Mouse (Mus musculus) forebrain, postnatal 0 days (tissue): ENCODE results near the gene Hpse2. TPM values are rescaled to one million over a fixed set of nuclear protein-coding genes. Genes with fewer than 3 reads are reported as not detected.

ENCODE experiments used
- ATAC-seq: fragments of 200-750 bp; cut with Nextera tagmentation; 2 replicates; pipeline ENCODE4 v1.8.0; 2017; ENCODE audit warnings: mild to moderate bottlenecking, moderate library complexity
- DNase-seq: peaks from one replicate; pipeline ENCODE4 v3.0.0-alpha.2; 2015
- H3K27ac ChIP-seq: fragments of 300-500 bp; sonication (generic); 2 replicates; pipeline ENCODE4 v1.5.1; 2014; ENCODE audit warnings: low read depth, mild to moderate bottlenecking, antibody characterized with exemption, low read length, moderate library complexity, mixed read lengths
- H3K27me3 ChIP-seq: fragments of 300-500 bp; sonication (generic); 2 replicates; pipeline ENCODE4 v1.6.1; 2014; ENCODE audit warnings: mild to moderate bottlenecking, low read length, mixed read lengths; ENCODE audit not compliant: insufficient read depth
- H3K36me3 ChIP-seq: fragments of 300-500 bp; sonication (generic); 2 replicates; pipeline ENCODE4 v1.6.1; 2014; ENCODE audit warnings: mild to moderate bottlenecking, moderate library complexity; ENCODE audit not compliant: insufficient read depth
- H3K4me1 ChIP-seq: fragments of 300-500 bp; sonication (generic); 2 replicates; pipeline ENCODE4 v1.6.1; 2014; ENCODE audit warnings: antibody characterized with exemption; ENCODE audit not compliant: insufficient read depth
- H3K4me2 ChIP-seq: fragments of 300-500 bp; sonication (generic); 2 replicates; pipeline ENCODE4 v1.6.1; 2014; ENCODE audit warnings: low read depth, mild to moderate bottlenecking, moderate library complexity
- H3K4me3 ChIP-seq: fragments of 300-500 bp; sonication (generic); 2 replicates; pipeline ENCODE4 v1.5.1; 2014; ENCODE audit warnings: low read depth, low read length, mixed read lengths
- H3K9ac ChIP-seq: fragments of 300-500 bp; sonication (generic); 2 replicates; pipeline ENCODE4 v1.6.1; 2014; ENCODE audit warnings: mild to moderate bottlenecking
- H3K9me3 ChIP-seq: fragments of 300-500 bp; sonication (generic); 2 replicates; pipeline ENCODE4 v1.6.1; 2016; ENCODE audit warnings: low read length
- CTCF ChIP-seq: sonication (generic); IDR thresholded peaks from 2 replicates; pipeline ENCODE4 v1.5.1; 2016; ENCODE audit warnings: antibody characterized with exemption, control low read depth, low read depth
- WGBS: fragments of 180-500 bp; shearing (Covaris S2); extraction: QIAGEN DNeasy Blood & Tissue Kit; methylation state at CpG from one replicate; pipeline ENCODE4 v1.1.7; 2014; 5-methylcytosine and 5-hydroxymethylcytosine counted together
- polyA plus RNA-seq: library from polyadenylated mRNA; unstranded; fragments of >200 nt; fragmentation: Nextera tagmentation; extraction: Ambion mirVana; gene quantifications from 2 replicates; pipeline ENCODE4 v1.2.1, GENCODE M21; 2015
- total RNA-seq: library from RNA; depleted of rRNA; stranded (reverse); fragments of >200 nt; gene quantifications from 2 replicates; pipeline ENCODE4 v1.2.3, GENCODE M21; 2014; rRNA removed

Gene Hpse2
- total and polyA plus RNA-seq, 2 experiments from 2014 or later = 0.34 to 0.57 TPM

DNA sequence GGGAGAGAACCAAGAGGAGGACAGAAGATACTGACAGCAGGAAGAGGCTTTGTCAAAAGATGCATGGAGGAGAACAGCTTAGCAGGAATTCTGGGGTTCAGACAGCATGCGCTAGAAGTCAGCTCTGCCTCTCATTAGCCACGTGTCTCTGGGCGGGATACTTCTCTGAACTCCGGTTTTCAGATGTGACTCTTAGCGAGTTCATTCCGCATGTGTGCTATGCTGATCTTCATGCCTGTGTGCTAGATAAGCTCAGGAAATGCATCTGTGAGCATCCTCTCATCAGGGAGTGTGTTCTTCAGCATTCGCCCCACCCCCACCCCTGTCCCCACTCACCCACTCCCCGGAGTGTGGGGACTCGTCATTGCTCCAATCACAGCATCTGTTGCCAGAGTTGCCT is 650.4 kb downstream of the Hpse2 start:
- no peaks in the 10 kb centered on the region for H3K4me1 ChIP-seq
- no peak overlapping the region for H3K4me3 ChIP-seq
- no peak overlapping the region for H3K4me2 ChIP-seq
- no peaks in the 10 kb centered on the region for H3K9me3 ChIP-seq
- WGBS = 67% methylated on average over 9 of the region's 9 CpGs
- H3K27ac ChIP-seq = no peak overlapping the region
- ATAC-seq (peak; percentile 40; the same call in 1 of the 2 replicates), DNase-seq (no peak)
- no peaks in the 10 kb centered on the region for H3K27me3 ChIP-seq
- no peaks in the 10 kb centered on the region for H3K36me3 ChIP-seq
- H3K9ac ChIP-seq = no peak overlapping the region
- no peak for TF ChIP-seq CTCF

Other genes starting within 250 kb of the Hpse2 start
- 6.9 and 7.6 TPM in 2 replicates for gene Cnnm1, start 52.1 kb upstream of the Hpse2 start, total RNA-seq
- gene Cnnm1, start 52.1 kb upstream of the Hpse2 start, polyA plus RNA-seq = 1.7 and 2.1 TPM in 2 replicates
- gene Got1, start 136.2 kb upstream of the Hpse2 start, total RNA-seq = 86.1 and 88.2 TPM in 2 replicates
- 85.4 and 101 TPM in 2 replicates for gene Got1, start 136.2 kb upstream of the Hpse2 start, polyA plus RNA-seq
- gene Nkx2-3, start 224.0 kb upstream of the Hpse2 start, total RNA-seq = 0.67 and 0.92 TPM in 2 replicates
- 1.1 and 1.6 TPM in 2 replicates for gene Nkx2-3, start 224.0 kb upstream of the Hpse2 start, polyA plus RNA-seq